Mouse (Mus musculus): ENCODE results near the gene Mmp14. TPM values are rescaled to one million over a fixed set of nuclear protein-coding genes. Genes with fewer than 3 reads are reported as not detected.

The Mmp14 gene
- total RNA-seq, 2 experiments from 2014 or later, result 39.1 to 41.0 TPM

GRCm38 (mm10) chr14:54412629-54413170 lies 18.7 kb upstream of the Mmp14 start:
- peak; percentile 68 to 73 for DNase-seq (ENCODE audit: low spot score in 2 of 2)

- DNase-seq (ENCODE audit: low spot score in 2 of 2), result no peak
Measured at GRCm38 (mm10) chr14:54413877-54414700, 17.3 kb upstream of the Mmp14 start.

GRCm38 (mm10) chr14:54415241-54416020 lies 16.0 kb upstream of the Mmp14 start:
- DNase-seq (ENCODE audit: low spot score in 2 of 2), result no peak

GRCm38 (mm10) chr14:54416229-54416775 lies 15.1 kb upstream of the Mmp14 start:
- DNase-seq (ENCODE audit: low spot score in 2 of 2), result no peak

- DNase-seq (ENCODE audit: low spot score in 2 of 2), result no peak
Measured at GRCm38 (mm10) chr14:54416830-54417229, 14.6 kb upstream of the Mmp14 start.

GRCm38 (mm10) chr14:54417623-54418081 lies 13.8 kb upstream of the Mmp14 start, which contains the start of gene Slc7a7:
TSS of gene Slc7a7 (minus strand) at chr14:54417780.
- no peak for DNase-seq (ENCODE audit: low spot score in 2 of 2)

GRCm38 (mm10) chr14:54421014-54421413 lies 10.4 kb upstream of the Mmp14 start:
- no peak for DNase-seq (ENCODE audit: low spot score in 2 of 2)

GRCm38 (mm10) chr14:54423406-54423805 lies 8.0 kb upstream of the Mmp14 start:
- DNase-seq (ENCODE audit: low spot score in 2 of 2), result no peak

- DNase-seq (ENCODE audit: low spot score in 2 of 2), result no peak
Measured at GRCm38 (mm10) chr14:54424634-54425033, 6.8 kb upstream of the Mmp14 start.

- DNase-seq (ENCODE audit: low spot score in 2 of 2), result no peak
Measured at GRCm38 (mm10) chr14:54425540-54425939, 5.9 kb upstream of the Mmp14 start.

- DNase-seq (ENCODE audit: low spot score in 2 of 2), result no peak
Measured at GRCm38 (mm10) chr14:54426003-54426688, 5.3 kb upstream of the Mmp14 start.

- DNase-seq (ENCODE audit: low spot score in 2 of 2), result peak; percentile 88 to 92
Measured at GRCm38 (mm10) chr14:54426689-54427398, 4.6 kb upstream of the Mmp14 start, which contains the start of gene Mrpl52. TSS of gene Mrpl52 (plus strand) at chr14:54426909.

GRCm38 (mm10) chr14:54427696-54428095 lies 3.7 kb upstream of the Mmp14 start:
- no peak for DNase-seq (ENCODE audit: low spot score in 2 of 2)

- no peak for DNase-seq (ENCODE audit: low spot score in 2 of 2)
Measured at GRCm38 (mm10) chr14:54428421-54428820, 3.0 kb upstream of the Mmp14 start.

- DNase-seq (ENCODE audit: low spot score in 2 of 2), result no peak
Measured at GRCm38 (mm10) chr14:54429332-54430093, 1.9 kb upstream of the Mmp14 start.

GRCm38 (mm10) chr14:54430406-54431145 lies 836 bp upstream of the Mmp14 start:
- no peak for DNase-seq (ENCODE audit: low spot score in 2 of 2)

GRCm38 (mm10) chr14:54432078-54432836 lies 845 bp downstream of the Mmp14 start:
- DNase-seq (ENCODE audit: low spot score in 2 of 2), result peak in 1 of 2 experiments; percentile 48
